Mouse (Mus musculus) C2C12 (cell line): Measurements from ENCODE around the gene Tnfrsf21. TPM values are rescaled to one million over a fixed set of nuclear protein-coding genes. Genes with fewer than 3 reads are reported as not detected.

Source experiments
- H3K27me3 ChIP-seq: one replicate; pipeline ENCODE4 v1.6.1; 2011; ENCODE audit not compliant: control insufficient read depth, insufficient read depth, insufficient read length
- H3K36me3 ChIP-seq: one replicate; pipeline ENCODE4 v1.6.1; 2011; ENCODE audit not compliant: control insufficient read depth, insufficient read depth
- H3K4me3 ChIP-seq: one replicate; pipeline ENCODE4 v1.5.1; 2011; ENCODE audit warnings: mild to moderate bottlenecking, control low read depth; ENCODE audit not compliant: poor library complexity, insufficient read depth, severe bottlenecking
- H3K79me2 ChIP-seq: one replicate; pipeline ENCODE4 v1.6.1; 2011; ENCODE audit not compliant: control insufficient read depth, insufficient read depth
- H3K79me3 ChIP-seq: one replicate; pipeline ENCODE4 v1.6.1; 2011; ENCODE audit warnings: low read depth, control low read depth
- H3ac ChIP-seq: one replicate; pipeline ENCODE3; 2011; ENCODE audit warnings: low read depth; ENCODE audit not compliant: control insufficient read depth, insufficient read length
- CEBPB ChIP-seq: IDR thresholded peaks from one replicate; pipeline ENCODE4 v1.6.1; 2011; ENCODE audit warnings: low read depth, mild to moderate bottlenecking, control low read depth, moderate library complexity
- CTCF ChIP-seq: IDR thresholded peaks from one replicate; pipeline ENCODE4 v1.5.1; 2011; ENCODE audit not compliant: control insufficient read depth, insufficient read depth, insufficient read length
- FOSL1 ChIP-seq: IDR thresholded peaks from one replicate; pipeline ENCODE4 v1.8.0; 2011; ENCODE audit warnings: mild to moderate bottlenecking, low read length; ENCODE audit not compliant: poor library complexity, insufficient read depth, severe bottlenecking
- MAX ChIP-seq: IDR thresholded peaks from one replicate; pipeline ENCODE4 v1.6.1; 2011; ENCODE audit warnings: mild to moderate bottlenecking, control low read depth
- MYOD1 ChIP-seq: IDR thresholded peaks from one replicate; pipeline ENCODE4 v1.6.1; 2011; ENCODE audit warnings: low read depth; ENCODE audit not compliant: control insufficient read depth, insufficient read length
- MYOG ChIP-seq: IDR thresholded peaks from one replicate; pipeline ENCODE4 v1.6.1; 2011; ENCODE audit not compliant: control insufficient read depth, insufficient read length; ENCODE audit errors: extremely low read depth
- USF1 ChIP-seq: IDR thresholded peaks from one replicate; pipeline ENCODE4 v1.6.1; 2011; ENCODE audit warnings: low read depth, mild to moderate bottlenecking, control low read depth, moderate library complexity
- polyA plus RNA-seq: library from polyadenylated mRNA; unstranded; fragments of >200 nt; fragmentation: generic; extraction: Trizol; gene quantifications from one replicate; pipeline ENCODE4 v1.2.1, GENCODE M21; 2012; ENCODE audit warnings: missing spikeins

Gene Tnfrsf21
- polyA plus RNA-seq, 1 experiment = 4.6 TPM

- Histone ChIP-seq H3ac (no peak overlapping the region), H3K27me3 (no peaks in the 10 kb centered on the region), H3K79me2 (no peaks in the 10 kb centered on the region), H3K36me3 (no peaks in the 10 kb centered on the region), H3K79me3 (no peaks in the 10 kb centered on the region), H3K4me3 (no peak overlapping the region)
- no peak for TF ChIP-seq MAX
- TF ChIP-seq MYOD1 = no peak
- no peak for TF ChIP-seq FOSL1
- no peak for TF ChIP-seq CEBPB
- no peak for TF ChIP-seq MYOG
- no peak for TF ChIP-seq USF1
- no peak for TF ChIP-seq CTCF
Measured at GRCm38 (mm10) chr17:43130870-43131264, 114.5 kb downstream of the Tnfrsf21 start.

GRCm38 (mm10) chr17:43132477-43132876, 116.1 kb downstream of the Tnfrsf21 start:
- H3K4me3 ChIP-seq = no peak overlapping the region
- H3K79me3 ChIP-seq = no peaks in the 10 kb centered on the region
- TF ChIP-seq MYOD1 (no peak), MYOG (no peak), FOSL1 (no peak), MAX (no peak), USF1 (no peak), CEBPB (no peak), CTCF (no peak)
- no peak overlapping the region for H3ac ChIP-seq
- no peaks in the 10 kb centered on the region for H3K27me3 ChIP-seq
- H3K36me3 ChIP-seq = no peaks in the 10 kb centered on the region
- H3K79me2 ChIP-seq = no peaks in the 10 kb centered on the region

- Histone ChIP-seq H3ac (no peak overlapping the region), H3K27me3 (no peaks in the 10 kb centered on the region), H3K79me2 (no peaks in the 10 kb centered on the region), H3K79me3 (no peaks in the 10 kb centered on the region), H3K36me3 (no peaks in the 10 kb centered on the region), H3K4me3 (no peak overlapping the region)
- TF ChIP-seq CTCF (no peak), MYOD1 (no peak), MYOG (no peak), MAX (no peak), USF1 (no peak), CEBPB (no peak), FOSL1 (no peak)
Measured at GRCm38 (mm10) chr17:43133106-43133505, 116.8 kb downstream of the Tnfrsf21 start.

DNA sequence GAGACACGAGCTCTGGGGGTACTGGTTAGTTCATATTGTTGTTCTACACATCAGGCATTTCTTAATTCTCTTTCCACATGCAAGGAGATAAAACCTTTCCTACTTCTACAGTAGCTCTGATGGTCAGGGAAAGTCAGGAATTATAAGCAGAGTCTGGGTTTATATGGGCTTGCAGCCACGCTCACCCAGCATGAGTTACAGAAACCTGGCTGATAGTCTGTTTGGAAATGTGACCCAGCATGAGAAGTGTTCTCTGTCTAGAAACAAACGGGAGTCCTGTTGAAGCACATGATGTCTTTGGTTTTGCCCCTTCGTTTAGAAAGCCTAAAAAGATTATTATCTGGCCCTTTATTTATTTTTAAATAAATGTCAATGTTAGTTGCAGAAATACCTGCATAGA, 118.6 kb downstream of the Tnfrsf21 start:
- Histone ChIP-seq H3ac (no peak overlapping the region), H3K36me3 (no peaks in the 10 kb centered on the region), H3K4me3 (no peak overlapping the region), H3K79me3 (no peaks in the 10 kb centered on the region), H3K27me3 (no peaks in the 10 kb centered on the region), H3K79me2 (no peaks in the 10 kb centered on the region)
- no peak for TF ChIP-seq MYOG
- TF ChIP-seq FOSL1 = no peak
- no peak for TF ChIP-seq CTCF
- no peak for TF ChIP-seq USF1
- TF ChIP-seq CEBPB = no peak
- no peak for TF ChIP-seq MAX
- no peak for TF ChIP-seq MYOD1

- no peaks in the 10 kb centered on the region for H3K27me3 ChIP-seq
- H3ac ChIP-seq = no peak overlapping the region
- H3K4me3 ChIP-seq = no peak overlapping the region
- no peaks in the 10 kb centered on the region for H3K36me3 ChIP-seq
- no peaks in the 10 kb centered on the region for H3K79me3 ChIP-seq
- no peak for TF ChIP-seq FOSL1
- no peak for TF ChIP-seq MAX
- TF ChIP-seq MYOD1 = no peak
- TF ChIP-seq USF1 = no peak
- TF ChIP-seq MYOG = no peak
- no peak for TF ChIP-seq CTCF
- no peaks in the 10 kb centered on the region for H3K79me2 ChIP-seq
Measured at GRCm38 (mm10) chr17:43135398-43136265, 119.3 kb downstream of the Tnfrsf21 start.
